Mouse (Mus musculus) ES-Bruce4 (cell line): ENCODE data around the gene Gng11.

ENCODE experiments used
- CTCF ChIP-seq: IDR thresholded peaks from one replicate; pipeline ENCODE4 v1.8.1; 2011; ENCODE audit warnings: low read depth, low read length
- EP300 ChIP-seq: IDR thresholded peaks from 2 replicates; pipeline ENCODE4 v1.6.1; 2011; ENCODE audit warnings: low read depth, low read length; ENCODE audit not compliant: insufficient read depth
- POLR2A ChIP-seq: IDR thresholded peaks from one replicate; pipeline ENCODE4 v1.8.1; 2011; ENCODE audit warnings: low read length; ENCODE audit not compliant: insufficient read depth

DNA sequence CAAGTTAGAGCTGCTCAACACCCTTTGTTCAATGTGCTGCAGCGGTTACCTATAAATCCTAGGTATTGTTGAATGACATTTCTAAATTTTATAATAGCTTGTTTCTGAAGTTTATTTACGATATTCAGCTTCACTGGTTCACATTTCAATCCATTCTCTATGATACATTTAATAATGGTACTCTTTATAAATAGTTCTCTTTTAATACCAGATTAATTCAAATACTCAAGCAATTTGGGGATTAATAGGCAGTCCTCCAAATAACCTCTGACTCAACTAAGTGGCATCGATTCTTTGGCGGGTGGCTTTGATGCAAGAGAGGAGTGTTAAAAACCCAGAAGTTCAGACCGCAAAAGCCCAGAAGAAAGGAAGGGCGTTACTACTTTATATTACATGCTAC is 10.2 kb upstream of the Gng11 start, which contains the start of gene Gngt1:
- TF ChIP-seq POLR2A, result no peak
- TF ChIP-seq CTCF, result no peak
- TF ChIP-seq EP300, result no peak
